Mouse (Mus musculus) limb, embryonic 14.5 days (tissue): ENCODE measurements around the gene Dnlz. TPM values are rescaled to one million over a fixed set of nuclear protein-coding genes. Genes with fewer than 3 reads are reported as not detected.
A peak's percentile ranks its signal among the peaks of the same experiment; 100 is the strongest.

Source experiments
- ATAC-seq: fragments of 200-750 bp; cut with Nextera tagmentation; 2 replicates; pipeline ENCODE4 v1.8.0; 2017; ENCODE audit warnings: low read depth, moderate number of reproducible peaks, moderate TSS enrichment; ENCODE audit not compliant: low FRiP score
- DNase-seq: peaks from one replicate; pipeline ENCODE4 v3.0.0-alpha.2; 2015; ENCODE audit warnings: low spot score
- H3K27ac ChIP-seq: fragments of 300-500 bp; sonication (generic); replicated peaks from 2 replicates; pipeline ENCODE4 v1.5.1; 2014; ENCODE audit warnings: low read depth, mild to moderate bottlenecking, low read length, moderate library complexity, mixed read lengths
- H3K27me3 ChIP-seq: fragments of 300-500 bp; sonication (generic); 2 replicates; pipeline ENCODE4 v1.6.1; 2014; ENCODE audit warnings: low read length, mixed read lengths; ENCODE audit not compliant: control insufficient read depth, insufficient read depth
- H3K36me3 ChIP-seq: fragments of 300-500 bp; sonication (generic); 2 replicates; pipeline ENCODE4 v1.6.1; 2014; ENCODE audit warnings: mild to moderate bottlenecking, low read length, moderate library complexity, mixed read lengths; ENCODE audit not compliant: control insufficient read depth, insufficient read depth
- H3K4me1 ChIP-seq: fragments of 300-500 bp; sonication (generic); 2 replicates; pipeline ENCODE4 v1.6.1; 2014; ENCODE audit warnings: antibody characterized with exemption, low read length, mixed read lengths; ENCODE audit not compliant: control insufficient read depth, insufficient read depth
- H3K4me2 ChIP-seq: fragments of 300-500 bp; sonication (generic); replicated peaks from 2 replicates; pipeline ENCODE4 v1.6.1; 2014; ENCODE audit warnings: low read depth, mild to moderate bottlenecking, low read length, moderate library complexity; ENCODE audit not compliant: severe bottlenecking
- H3K4me3 ChIP-seq: fragments of 300-500 bp; sonication (generic); replicated peaks from 2 replicates; pipeline ENCODE4 v1.5.1; 2014; ENCODE audit warnings: low read length
- H3K9ac ChIP-seq: fragments of 300-500 bp; sonication (generic); 2 replicates; pipeline ENCODE4 v1.6.1; 2014; ENCODE audit warnings: mild to moderate bottlenecking, low read depth, low read length, moderate library complexity; ENCODE audit not compliant: severe bottlenecking
- H3K9me3 ChIP-seq: fragments of 300-500 bp; sonication (generic); 2 replicates; pipeline ENCODE4 v1.6.1; 2016; ENCODE audit warnings: low read length; ENCODE audit not compliant: control insufficient read depth
- POLR2A ChIP-seq: fragments of 200-500 bp; IDR thresholded peaks from 2 replicates; pipeline ENCODE4 v1.8.0; 2012; ENCODE audit warnings: inconsistent platforms, mild to moderate bottlenecking, moderate library complexity, borderline replicate concordance; ENCODE audit not compliant: insufficient read depth, insufficient read length; ENCODE audit errors: extremely low read depth
- WGBS: fragments of 180-500 bp; shearing (Covaris S2); extraction: QIAGEN DNeasy Blood & Tissue Kit; methylation state at CpG from one replicate; pipeline ENCODE4 v1.1.7; 2014; 5-methylcytosine and 5-hydroxymethylcytosine counted together
- polyA plus RNA-seq, 2 experiments: library from polyadenylated mRNA; depleted of rRNA in 1 of 2; stranded (reverse) in 1 of 2; unstranded in 1 of 2; fragments of >200 nt; fragmentation: Nextera tagmentation in 1 of 2; extraction: Ambion mirVana in 1 of 2; gene quantifications; 2 replicates each; pipeline versions ENCODE4 v1.2.1 to v1.2.3; 2012 to 2014

Dnlz gene
- polyA plus RNA-seq, 2 experiments = 28.2 to 31.1 TPM

DNA sequence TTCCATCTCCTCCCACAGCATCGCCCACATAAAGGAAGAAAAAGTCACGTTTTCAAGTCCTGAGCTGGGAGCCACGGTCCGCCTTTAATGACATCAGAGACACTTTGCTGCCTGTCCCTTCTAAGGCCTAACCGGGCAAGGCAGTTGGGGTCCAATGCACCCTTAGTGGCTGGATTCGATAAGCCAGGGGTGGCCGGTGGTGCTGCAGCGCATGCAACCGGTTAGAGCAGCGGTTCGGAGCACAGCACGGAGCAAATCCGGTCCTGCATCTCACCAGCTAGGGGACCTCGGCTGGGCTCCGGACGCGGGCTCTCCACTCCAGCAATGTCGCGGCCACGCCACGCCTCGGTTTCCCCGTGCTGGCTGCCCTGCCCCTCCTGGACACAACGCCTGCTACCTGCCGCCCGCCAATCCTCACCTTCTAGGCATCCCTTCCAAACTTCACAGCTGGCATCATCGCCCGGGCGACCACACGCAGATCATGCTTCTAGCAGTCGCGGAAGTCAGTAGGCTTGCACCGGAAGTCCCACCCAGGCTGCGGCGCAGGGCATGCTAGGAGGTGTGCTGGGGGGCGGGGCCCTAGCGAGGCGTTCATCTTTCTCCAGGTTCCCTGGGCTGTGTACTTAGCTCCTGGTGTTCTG lies 28.3 kb upstream of the Dnlz start, which contains the start of gene Snapc4:
Snapc4 (minus strand) TSS at position 523 of the 641 bp plus-strand sequence.
- under 1% methylated on average over 31 of the region's 38 CpGs for WGBS
- Histone ChIP-seq H3K9ac (peak within 1 kb of the TSS; percentile 72), H3K9me3 (no peaks in the 10 kb centered on the region), H3K4me2 (peak within 1 kb of the TSS; percentile 83), H3K27ac (no peak within 1 kb of the TSS), H3K4me1 (peaks cover 6% of the 10 kb centered on the region; the same call in 1 of the 2 replicates), H3K4me3 (peak within 1 kb of the TSS; percentile 75), H3K27me3 (no peaks in the 10 kb centered on the region), H3K36me3 (peaks cover 63% of the 10 kb centered on the region)
- peak; percentile 89 for DNase-seq
- ATAC-seq = peak; percentile 95
- TF ChIP-seq POLR2A = 0 out of 2 replicates have a peak, but pooled peaks have one; percentile 45

DNA sequence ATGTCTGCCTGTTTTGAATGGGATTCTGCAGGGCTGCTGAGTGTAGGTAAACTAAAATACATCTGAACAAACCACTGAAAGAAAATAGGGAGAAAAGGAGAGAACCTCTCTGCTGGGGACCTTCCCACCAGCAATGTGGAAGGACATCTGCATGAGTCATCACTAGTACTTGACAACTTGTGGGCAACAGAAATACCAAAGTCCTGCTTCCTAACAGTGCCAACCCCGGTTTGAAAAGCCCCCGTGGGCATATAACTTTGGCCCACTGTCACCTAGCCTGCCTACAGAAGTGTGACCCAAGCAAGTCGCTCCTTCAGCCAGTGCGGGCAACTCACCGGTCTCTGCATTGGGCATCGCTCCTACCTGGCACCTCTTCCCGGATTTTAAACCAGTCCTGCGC lies 20.5 kb upstream of the Dnlz start:
- Histone ChIP-seq H3K4me2 (no peak overlapping the region), H3K9me3 (no peaks in the 10 kb centered on the region), H3K27me3 (no peaks in the 10 kb centered on the region), H3K36me3 (peaks cover 99% of the 10 kb centered on the region), H3K27ac (no peak overlapping the region), H3K4me1 (no peaks in the 10 kb centered on the region), H3K4me3 (no peak overlapping the region), H3K9ac (no peak overlapping the region)
- DNase-seq = no peak
- no peak for TF ChIP-seq POLR2A
- WGBS = 92% methylated on average over 8 of the region's 8 CpGs
- no peak for ATAC-seq

GRCm38 (mm10) chr2:26368572-26368971 lies 16.7 kb upstream of the Dnlz start:
- no peaks in the 10 kb centered on the region for H3K27me3 ChIP-seq
- WGBS = 95% methylated on average over 1 of the region's 1 CpGs
- no peak for TF ChIP-seq POLR2A
- no peaks in the 10 kb centered on the region for H3K4me1 ChIP-seq
- no peaks in the 10 kb centered on the region for H3K9me3 ChIP-seq
- no peak overlapping the region for H3K4me3 ChIP-seq
- no peak overlapping the region for H3K9ac ChIP-seq
- no peak overlapping the region for H3K4me2 ChIP-seq
- H3K36me3 ChIP-seq = peaks cover 98% of the 10 kb centered on the region
- no peak for DNase-seq
- ATAC-seq = no peak
- no peak overlapping the region for H3K27ac ChIP-seq

- Histone ChIP-seq H3K9me3 (no peaks in the 10 kb centered on the region), H3K4me1 (no peaks in the 10 kb centered on the region), H3K4me3 (no peak overlapping the region), H3K27me3 (no peaks in the 10 kb centered on the region), H3K4me2 (no peak overlapping the region), H3K9ac (no peak overlapping the region), H3K36me3 (peaks cover 98% of the 10 kb centered on the region), H3K27ac (no peak overlapping the region)
- no peak for TF ChIP-seq POLR2A
- DNase-seq (no peak), ATAC-seq (no peak)
- 91% methylated on average over 6 of the region's 6 CpGs for WGBS
Measured at GRCm38 (mm10) chr2:26367911-26368310, 16.0 kb upstream of the Dnlz start.

DNA sequence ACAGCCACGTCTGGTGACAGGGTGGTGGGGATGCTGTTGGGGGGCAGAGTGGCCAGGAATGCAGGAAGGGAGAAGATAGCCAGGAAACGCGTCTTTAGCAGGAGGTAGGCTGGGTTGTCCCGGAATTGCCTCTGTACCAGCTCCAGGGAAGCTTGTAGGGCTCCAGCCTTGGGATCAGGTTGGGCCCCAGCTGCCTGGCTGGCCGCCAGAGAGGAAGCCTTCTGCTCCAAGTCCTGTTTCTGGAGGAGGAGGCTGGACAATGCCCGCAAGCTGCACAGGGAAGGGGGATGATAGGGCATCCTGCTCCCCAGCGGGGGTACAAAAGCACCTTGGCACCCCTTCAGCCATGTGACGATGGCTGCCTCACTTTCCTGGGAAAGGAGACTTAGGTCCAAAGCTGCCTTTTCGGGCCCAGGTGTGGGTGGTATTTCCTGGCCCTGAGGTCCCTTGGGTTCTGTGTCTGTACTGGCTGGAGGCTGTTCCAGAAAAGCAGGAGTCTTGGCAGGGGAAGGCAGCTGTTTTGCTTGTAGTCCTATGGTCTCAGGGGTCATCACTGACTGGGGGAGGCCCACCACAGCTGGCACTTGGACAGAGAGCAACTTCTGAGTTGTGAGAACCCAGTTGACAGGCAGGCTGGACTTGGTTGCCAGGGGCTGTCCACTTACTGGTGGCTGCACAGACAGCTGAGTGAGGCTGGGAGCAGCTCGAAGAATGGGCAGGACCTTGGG lies 13.0 kb upstream of the Dnlz start:
- ATAC-seq (no peak), DNase-seq (peak; percentile 18)
- no peaks in the 10 kb centered on the region for H3K27me3 ChIP-seq
- no peak overlapping the region for H3K4me3 ChIP-seq
- no peak for TF ChIP-seq POLR2A
- no peaks in the 10 kb centered on the region for H3K9me3 ChIP-seq
- 0 out of 2 replicates have a peak overlapping the region, but pooled peaks have one; percentile 8 for H3K27ac ChIP-seq
- 0 out of 2 replicates have a peak overlapping the region, but pooled peaks have one; percentile 2 for H3K9ac ChIP-seq
- H3K36me3 ChIP-seq = peaks cover 75% of the 10 kb centered on the region
- H3K4me2 ChIP-seq = no peak overlapping the region
- 72% methylated on average over 10 of the region's 10 CpGs for WGBS
- no peaks in the 10 kb centered on the region for H3K4me1 ChIP-seq
